Mouse (Mus musculus): ENCODE results near the gene Gm4858.
"Not testable (repeated sequence)": the region's sequence is repeated elsewhere in the genome, so short reads cannot be mapped to it uniquely, and the experiment has no call there.

Gene Gm4858

DNA sequence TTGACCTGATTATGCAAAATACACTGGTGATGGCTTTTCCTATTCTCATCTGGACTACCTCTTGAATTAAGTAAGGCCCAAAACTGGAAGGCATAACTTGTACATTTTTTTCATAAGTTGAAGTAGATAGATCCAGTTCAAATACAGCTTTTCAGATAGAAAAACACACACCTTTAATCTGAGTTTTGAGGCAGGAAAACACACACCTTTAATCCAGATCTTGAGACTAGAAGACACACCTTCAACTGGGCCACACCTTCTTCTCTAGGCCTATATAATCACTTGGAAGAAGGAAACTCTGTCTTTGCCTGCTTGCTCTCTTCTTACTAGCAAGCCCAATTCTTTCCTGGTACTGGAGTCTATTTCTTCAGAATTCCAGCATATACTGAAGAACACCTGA lies at the start of gene Gm4858:
Gene Gm4858 (plus strand): TSS at position 301 of the 400 bp plus-strand sequence.
- not testable (repeated sequence) for DNase-seq (ENCODE audit: low spot score in 2 of 2)

- no peak for DNase-seq (ENCODE audit: low spot score in 2 of 2)
These were observed 49.7 kb upstream of the Gm4858 start, which contains the start of gene Lce1m for GRCm38 (mm10) chr3:93018960-93019359. Gene Lce1m, minus strand, starts transcription at chr3:93019060.

GRCm38 (mm10) chr3:93021171-93021570 lies 47.5 kb upstream of the Gm4858 start:
- DNase-seq (ENCODE audit: low spot score in 2 of 2) = no peak

DNA sequence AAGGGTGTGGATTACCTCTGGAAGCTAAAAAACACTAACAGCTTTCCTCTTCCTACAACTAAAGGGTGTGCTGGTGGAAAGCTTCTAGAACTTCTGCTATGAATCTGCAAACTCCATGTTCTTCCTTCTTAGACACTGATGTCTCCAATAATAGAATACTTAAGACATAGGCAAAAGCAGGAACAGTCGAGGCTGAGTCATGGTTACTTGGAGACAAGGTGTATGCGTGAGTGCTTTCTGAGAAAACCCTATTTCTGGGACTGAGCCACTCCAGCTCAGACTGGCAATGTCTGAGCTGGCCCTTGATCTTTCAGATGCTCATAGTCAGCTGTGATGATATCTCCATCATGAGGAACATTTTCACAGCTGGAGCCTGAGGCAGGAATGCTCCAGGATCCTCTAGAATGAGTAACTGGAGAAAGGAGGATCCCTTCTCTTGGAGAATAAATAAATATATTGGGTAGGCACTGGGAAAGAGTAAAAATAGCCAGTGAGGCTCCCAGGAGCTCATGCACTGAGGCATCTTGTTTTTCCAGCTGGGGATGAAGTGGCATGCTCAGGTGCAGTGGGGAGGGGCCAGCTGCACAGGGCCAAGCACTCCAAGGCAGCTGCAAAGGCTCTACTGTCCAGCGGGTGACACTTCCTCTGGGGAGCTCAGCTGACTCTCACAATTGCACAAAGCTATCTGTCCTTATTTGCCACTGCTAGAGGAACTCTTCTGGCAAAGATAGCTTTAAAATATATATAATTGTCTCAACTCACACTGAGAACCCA lies 45.0 kb upstream of the Gm4858 start:
- DNase-seq (ENCODE audit: low spot score in 2 of 2) = no peak

- no peak for DNase-seq (ENCODE audit: low spot score in 2 of 2)
These were observed 43.1 kb upstream of the Gm4858 start for GRCm38 (mm10) chr3:93025486-93025885.

GRCm38 (mm10) chr3:93031450-93031849 lies 37.2 kb upstream of the Gm4858 start:
- DNase-seq (ENCODE audit: low spot score in 2 of 2) = no peak

GRCm38 (mm10) chr3:93050182-93050581 lies 18.4 kb upstream of the Gm4858 start:
- no peak for DNase-seq (ENCODE audit: low spot score in 2 of 2)

DNA sequence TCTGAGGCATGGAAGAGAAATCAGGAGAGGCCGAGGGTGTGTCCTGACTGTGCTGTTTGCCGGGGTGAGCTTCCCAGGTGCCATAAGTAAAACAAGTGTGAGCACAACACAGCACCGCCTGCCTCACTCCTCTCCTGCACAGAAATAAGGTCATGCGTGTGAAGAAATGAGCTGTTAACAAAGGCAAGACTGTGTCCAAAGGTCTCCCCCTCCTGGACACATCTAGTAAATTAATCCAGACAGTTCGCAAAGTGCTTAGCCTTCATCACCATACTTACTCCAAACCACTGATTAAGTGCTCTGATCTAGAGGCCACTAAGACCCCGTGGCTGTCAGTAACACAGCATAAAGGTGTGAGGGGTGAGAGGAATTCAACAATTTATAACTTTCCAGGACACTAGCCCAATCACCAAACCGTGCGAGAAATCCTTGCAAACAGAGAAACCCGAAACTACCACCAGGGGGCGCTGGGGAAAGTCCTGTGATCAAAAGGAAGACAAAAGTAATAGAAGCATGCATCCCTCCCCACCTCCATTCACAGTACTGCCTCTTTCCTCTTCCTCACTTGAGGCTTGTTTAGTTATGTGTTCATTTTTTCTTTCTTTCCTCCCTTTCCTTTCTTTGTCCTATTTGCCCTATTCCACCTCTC lies 15.7 kb upstream of the Gm4858 start:
- no peak for DNase-seq (ENCODE audit: low spot score in 2 of 2)

GRCm38 (mm10) chr3:93086631-93087030 lies 18.0 kb downstream of the Gm4858 start:
- DNase-seq (ENCODE audit: low spot score in 2 of 2) = peak in 1 of 2 experiments; percentile 2

GRCm38 (mm10) chr3:93093581-93093980 lies 25.0 kb downstream of the Gm4858 start:
- not testable (repeated sequence) for DNase-seq (ENCODE audit: low spot score in 2 of 2)

DNA sequence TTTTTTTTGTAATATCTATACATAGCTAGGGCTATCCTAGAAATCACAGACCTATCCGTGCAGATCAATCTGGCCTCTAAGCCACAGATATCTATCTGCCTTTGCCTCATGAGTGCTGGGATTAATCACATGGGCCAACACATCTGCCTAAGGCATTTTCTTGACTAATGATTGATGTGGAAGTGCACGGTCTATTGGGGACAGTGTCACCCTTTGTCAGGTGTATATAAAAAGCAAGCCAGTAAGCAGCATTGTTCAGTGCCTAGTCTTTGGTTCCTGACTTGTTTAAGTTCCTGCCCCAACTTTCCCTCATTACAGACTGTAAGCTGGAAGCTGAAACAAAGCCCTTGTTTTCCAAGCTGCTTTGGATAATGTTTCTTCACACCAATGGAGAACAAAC lies 27.8 kb downstream of the Gm4858 start:
- no peak for DNase-seq (ENCODE audit: low spot score in 2 of 2)

DNA sequence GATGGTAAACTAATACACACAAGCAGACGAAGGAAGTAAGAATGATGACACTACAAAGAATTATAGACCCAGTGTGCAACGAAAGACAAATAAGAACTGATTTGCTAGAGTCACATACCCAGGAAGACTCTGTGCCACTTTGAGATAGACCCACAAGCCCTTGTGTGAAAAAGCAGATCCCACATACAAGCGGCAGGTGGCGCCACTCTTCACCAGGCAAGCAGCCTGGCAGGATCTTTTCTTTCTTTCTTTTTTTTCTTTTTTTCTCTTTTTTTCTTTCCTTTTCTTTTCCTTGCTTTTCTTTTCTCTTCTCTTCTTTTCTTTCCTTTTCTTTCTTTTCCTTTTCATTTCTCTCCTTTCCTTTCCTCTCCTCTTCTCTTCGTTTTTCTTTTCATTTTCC lies 43.0 kb downstream of the Gm4858 start:
- DNase-seq (ENCODE audit: low spot score in 2 of 2) = no peak

DNA sequence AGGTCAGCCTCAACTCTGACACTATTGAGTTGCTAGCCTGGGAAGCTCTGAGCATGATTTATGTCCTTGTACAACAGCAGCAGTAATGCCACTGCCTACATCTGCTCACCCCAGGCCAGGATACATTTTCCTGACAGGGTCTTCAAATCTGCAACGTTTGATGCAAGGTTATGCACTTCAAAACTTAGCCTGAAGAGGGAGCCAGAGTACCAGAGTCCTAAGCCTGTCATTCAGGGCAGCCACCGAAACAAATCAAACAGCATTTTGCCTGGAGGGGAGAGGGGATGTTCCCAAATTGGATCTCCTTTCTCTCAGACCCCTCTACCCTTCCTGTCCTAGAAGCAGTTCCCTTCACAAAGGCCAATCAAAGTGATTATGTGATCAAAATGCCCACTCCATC lies 45.9 kb downstream of the Gm4858 start:
- no peak for DNase-seq (ENCODE audit: low spot score in 2 of 2)

GRCm38 (mm10) chr3:93119101-93119500 lies 50.5 kb downstream of the Gm4858 start:
- DNase-seq (ENCODE audit: low spot score in 2 of 2) = no peak

Data from urinary bladder, adult 18-20 months (tissue).